Mouse (Mus musculus): ENCODE data around the gene Zbtb7b.
A peak's percentile ranks its signal among the peaks of the same experiment; 100 is the strongest.
"Not testable (repeated sequence)": the region's sequence is repeated elsewhere in the genome, so short reads cannot be mapped to it uniquely, and the experiment has no call there.

Zbtb7b gene

DNA sequence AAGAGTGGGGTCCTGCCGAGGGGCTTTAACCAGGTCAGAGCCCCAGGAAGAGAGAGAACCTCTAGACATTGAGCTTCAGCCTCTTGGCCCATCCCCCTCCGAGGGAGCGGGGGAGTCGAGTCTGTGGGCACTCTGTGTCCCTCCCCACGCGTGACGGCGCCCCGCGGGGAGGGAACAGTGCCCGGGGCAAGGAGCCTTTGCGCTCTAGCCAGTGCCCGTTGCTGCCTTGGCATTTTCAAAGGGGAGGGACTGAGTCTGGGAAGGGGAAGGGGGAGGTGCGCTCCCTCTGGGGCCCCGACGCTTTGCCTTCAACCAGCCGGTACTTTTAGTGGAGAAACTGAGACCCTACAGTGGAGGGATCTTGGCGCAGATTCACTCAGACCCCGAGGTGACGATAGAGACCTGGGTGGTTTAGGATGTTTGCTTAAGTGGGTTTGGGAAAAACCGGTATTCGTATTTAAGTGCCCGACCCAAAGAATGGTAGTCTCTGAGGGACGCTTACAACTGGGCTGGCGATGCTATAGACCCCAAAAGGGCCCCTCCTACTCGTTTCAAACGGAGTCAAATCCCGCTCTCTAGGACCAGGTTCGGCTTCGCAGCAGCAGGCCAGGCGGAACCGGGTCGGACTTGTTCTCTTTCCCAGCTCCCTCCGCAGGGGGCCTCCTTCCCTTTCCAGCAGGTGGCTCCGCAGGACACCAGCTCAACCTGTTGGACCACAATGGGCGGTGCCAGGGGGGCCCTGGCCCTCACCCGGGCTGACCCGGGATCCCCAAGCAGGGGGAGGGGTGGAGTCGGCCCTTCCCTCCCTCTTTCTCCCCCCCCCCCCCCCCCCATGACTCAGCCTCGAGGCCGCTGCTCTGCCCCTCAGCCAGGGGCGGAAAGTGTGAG, at the start of gene Zbtb7b:
Gene Zbtb7b (minus strand): TSS at position 771 of the 888 bp plus-strand sequence.
- peak; percentile 87 for DNase-seq

DNA sequence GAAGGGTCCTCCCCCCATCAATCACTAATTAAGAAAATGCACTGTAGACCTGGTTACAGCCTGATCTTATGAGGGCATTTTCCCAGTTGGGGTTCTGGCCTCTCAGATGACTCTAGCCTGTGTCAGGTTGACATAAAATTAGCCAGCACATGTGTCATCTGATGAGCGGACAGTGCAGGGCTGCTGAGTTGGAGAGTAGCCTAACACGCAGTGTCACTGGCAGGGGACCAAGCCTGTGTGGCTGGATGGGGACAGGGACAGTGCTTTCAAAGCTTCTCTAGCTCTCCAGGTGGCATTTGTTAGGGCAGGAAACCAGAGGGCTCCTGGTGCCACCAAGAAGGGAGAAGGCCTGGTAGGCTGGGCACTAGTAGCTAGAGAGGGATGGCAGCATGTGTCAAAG, 46.1 kb upstream of the Zbtb7b start:
- DNase-seq, result no peak

DNA sequence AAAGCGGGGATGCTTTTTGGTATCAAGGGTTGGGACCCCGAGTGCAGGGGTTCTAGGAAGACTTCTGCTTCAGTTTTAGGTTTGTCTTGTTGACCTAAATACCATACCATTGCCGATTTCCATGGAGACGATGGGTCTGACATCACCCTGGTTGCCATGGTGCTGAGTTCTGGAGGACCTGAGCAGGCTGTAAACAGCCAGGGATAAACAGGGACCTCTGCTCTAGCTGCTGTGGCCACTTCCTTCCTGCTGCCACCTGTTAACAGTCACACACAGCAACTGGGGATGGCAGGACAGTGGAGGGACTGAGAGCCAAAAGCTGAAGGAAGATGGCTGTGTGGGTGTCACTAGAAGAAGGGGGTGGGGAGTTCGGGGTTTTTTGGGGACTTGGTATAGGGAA, 42.7 kb upstream of the Zbtb7b start:
- no peak for DNase-seq

DNA sequence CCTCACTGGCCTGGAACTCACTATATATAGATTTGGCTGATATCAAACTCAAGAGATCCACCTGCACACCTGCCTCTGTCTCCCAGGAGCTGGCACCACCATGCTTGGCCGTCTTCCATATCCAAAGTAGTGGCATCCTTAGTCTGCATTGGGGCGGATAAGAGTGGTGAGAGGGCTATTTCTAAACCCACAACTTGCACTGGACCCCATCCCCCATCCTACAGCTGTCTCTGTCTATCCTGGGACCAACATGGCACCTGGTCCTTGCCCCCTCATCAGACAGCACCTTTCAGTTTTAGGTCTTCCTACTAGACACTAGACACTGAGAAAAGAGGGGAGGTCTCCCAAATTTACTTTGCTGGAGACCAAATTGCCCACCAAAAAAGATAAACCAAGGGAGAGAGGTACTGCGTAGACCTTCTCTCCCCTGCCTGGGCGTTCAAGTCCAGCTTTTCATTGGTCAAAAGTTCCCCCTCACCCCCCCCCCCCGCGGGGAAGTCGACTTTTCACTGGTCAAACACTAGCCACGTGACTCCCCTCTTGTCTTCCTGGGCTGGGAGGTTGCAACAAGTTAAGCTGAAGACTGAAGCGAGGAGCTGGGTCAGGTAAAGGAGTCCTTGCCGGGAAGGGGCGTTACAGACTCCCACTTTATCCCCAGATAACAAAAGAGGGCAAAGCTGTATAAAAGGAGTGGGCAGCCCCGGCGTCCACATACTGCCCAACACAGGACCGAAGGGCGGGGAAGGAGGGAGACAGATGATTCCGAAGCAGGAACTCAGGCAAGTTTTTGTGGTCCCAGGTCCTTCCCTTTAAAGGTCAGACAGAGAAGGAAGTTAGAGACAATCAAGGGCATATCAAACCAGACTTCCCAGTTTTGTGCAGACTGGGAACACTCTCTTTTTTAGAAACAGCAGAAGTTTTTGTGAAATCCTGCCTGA, 41.9 kb upstream of the Zbtb7b start, which contains the start of gene Pbxip1:
Gene Pbxip1 (plus strand): TSS at position 531 of the 938 bp plus-strand sequence.
- DNase-seq, result no peak

DNA sequence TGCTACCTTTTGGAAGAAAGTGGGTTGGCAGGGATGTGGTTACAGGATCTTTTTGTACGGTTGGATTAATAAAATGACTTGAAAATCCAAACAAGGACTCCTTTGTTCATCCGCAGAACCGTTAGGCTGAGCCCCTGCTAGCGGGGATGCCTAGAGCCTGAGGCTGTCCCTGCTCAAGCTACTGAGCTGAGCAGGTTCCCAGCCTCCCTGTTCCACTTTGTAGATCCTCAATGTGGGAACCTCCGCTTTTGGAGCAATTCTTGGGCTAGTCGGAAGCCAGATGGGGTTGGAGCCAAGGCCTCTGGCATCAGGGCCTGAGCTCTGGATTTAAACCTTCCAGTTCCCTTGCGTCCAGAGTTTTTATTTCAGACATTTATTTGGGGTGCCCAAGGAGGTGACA, 40.5 kb upstream of the Zbtb7b start:
- DNase-seq, result no peak

DNA sequence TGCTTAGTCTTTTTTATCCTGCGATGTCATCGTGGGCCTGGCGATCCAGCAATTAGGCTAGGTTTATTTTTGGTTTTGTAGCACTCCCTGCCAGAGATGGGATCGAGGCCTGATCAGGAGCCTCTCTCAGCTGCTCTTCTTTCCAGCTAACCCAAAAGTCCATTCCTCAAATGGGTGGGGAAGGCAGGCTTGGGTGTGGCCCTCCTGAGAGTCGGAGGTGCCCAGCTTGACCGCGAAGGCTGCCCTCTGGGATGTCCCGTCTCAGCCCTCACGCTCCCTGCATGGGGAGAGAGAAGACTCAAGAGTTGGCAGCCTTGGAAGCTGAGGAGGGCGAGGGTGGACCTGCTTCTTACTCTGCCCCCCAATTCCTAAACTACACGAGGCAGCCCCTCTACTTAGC, 40.0 kb upstream of the Zbtb7b start:
- no peak for DNase-seq

DNA sequence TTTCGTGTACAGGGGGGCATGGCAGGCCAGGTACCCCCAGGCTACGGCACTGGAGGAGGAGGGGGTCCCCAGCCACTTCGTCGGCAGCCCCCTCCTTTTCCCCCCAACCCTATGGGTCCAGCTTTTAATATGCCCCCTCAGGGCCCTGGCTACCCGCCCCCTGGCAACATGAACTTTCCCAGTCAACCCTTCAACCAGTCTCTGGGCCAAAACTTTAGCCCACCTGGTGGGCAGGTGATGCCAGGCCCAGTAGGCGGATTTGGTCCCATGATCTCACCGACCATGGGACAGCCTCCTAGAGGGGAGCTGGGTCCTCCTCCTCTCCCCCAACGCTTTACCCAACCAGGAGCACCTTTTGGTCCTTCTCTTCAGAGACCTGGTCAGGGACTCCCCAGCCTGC, 38.0 kb upstream of the Zbtb7b start:
- DNase-seq, result no peak

DNA sequence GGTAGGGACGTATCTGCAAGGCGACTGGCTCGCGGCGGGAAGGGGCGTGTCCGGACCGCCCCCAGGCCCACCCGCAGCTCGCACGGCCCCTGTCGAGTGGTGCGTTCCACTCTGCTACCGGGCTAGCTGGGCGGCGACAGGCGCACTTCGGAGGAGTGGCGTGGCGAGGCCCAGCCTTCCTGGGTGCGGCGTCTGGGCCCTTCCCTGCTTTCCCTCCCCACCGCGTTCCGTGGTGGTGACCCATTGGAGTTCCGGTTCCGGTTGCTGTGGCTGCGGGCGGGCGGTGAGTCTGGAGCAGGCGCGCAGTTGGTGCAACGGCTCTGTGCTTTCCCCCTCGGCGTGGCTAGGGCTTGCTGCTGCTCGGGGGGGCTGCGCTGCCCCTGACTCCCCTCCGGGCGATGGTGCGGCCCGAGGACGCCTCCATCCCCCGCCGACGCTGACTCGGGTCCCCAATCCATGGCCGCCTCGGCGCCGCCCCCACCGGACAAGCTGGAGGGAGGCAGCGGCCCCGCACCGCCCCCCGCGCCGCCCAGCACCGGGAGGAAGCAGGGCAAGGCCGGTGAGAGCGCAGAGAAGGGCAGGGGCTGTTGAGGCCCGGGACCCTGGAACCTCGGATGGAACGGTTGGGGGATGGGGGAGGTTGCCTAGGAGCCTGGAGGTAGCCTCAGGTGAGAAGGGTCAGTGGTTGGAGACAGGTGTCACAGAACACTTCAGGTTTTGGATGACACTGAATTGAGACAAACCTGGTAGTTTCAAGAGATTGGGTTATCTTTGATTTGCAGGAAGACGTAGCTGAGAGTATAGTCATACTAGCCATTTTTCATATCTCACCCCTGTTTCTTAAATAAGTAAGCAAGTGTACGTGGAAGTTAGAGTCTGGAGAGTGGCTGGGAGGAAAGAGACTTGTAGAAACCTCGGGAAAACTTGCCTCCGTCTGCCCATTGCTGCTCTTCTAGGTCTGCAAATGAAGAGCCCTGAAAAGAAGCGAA, 35.9 kb upstream of the Zbtb7b start, which contains the start of gene Pygo2:
Gene Pygo2 (plus strand): TSS at position 44 of the 989 bp plus-strand sequence.
- peak; percentile 91 for DNase-seq

DNA sequence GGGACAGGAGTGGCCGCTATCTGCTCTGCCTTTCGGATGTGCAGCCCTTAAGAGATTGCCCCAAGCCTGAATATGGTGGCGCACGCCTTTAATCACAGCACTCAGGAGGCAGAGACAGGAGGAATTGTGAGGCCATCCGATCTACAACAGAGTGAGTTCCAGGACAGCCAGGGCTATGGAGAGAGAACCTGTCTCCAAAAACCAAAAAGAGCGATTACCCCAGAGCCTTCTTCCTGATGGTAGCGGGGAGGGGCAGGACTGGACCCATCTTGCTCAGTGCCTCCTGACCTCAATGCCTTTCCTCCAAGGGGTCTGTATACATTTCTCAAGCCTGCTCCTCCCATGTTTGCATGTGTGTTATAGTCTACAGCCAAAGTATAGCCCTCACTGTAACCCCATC, 34.4 kb upstream of the Zbtb7b start:
- DNase-seq, result not testable (repeated sequence)

DNA sequence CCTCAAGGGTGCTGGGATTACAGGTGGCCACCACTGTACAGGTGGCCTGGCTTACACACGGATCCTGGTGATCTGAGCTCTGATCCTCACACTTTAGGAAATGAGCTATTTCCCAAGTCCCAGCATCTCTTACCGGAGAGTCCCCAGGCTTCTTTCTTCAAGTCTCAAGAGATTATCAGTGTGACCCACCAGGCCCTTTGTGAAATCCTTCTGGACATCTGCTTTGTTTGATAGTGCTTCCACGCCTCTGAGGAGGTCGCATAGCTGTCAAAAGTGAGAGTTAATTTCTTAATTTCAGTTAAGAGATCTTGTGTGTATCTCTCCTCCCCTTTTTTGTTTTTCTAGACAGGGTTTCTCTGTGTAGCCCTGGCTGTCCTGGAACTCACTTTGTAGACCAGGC, 31.3 kb upstream of the Zbtb7b start:
- DNase-seq, result no peak

DNA sequence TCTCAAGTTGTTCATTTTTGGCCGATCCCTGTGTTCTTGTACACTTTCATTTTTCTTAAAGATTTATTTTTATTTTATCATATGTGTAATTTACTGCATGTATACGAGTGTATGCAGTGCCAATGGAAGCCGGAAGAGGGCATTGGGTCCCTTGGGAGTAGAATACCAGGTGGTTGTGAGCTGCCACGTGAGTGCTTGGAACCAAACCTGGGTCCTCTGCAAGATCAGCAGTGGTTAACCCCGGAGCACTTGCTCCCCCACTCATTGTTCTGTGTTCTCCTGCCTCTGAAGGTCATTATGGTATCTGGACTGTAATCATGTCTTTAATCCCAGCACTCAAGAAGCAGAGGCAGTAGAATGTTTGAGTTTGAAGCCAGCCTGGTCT, 30.6 kb upstream of the Zbtb7b start:
- DNase-seq, result no peak

DNA sequence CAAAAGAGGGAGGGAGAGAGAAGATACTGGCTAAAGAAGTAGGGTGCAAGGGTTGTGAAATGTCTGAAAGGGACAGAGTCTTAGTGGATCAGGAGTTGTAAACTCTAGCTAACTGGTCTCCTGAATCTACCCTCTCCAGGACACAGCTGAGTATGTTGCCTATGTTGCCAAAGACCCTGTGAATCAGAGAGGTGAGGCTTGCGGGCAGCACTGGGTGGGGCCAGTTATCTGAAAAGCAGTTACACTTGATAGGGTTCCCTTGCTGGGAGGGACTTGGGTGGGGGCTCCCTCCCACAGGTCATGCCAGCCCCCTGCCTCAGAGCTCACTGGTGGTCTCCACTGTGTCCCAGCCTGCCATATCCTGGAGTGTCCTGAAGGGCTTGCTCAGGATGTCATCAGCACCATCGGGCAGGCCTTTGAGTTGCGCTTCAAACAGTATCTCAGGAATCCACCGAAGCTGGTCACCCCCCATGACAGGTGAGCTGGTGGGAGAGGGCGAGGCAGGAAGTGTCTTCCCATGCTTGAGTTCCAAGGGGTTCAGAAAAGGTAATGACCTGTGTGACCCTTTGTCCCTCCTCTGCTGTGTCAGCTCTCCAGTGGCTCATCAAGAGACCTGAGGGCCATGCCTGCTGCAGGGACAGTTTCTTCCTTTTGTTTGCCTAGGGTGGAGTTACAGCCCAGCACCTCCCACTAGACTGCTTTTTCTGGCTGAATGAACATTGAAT, 30.0 kb upstream of the Zbtb7b start:
- no peak for DNase-seq

DNA sequence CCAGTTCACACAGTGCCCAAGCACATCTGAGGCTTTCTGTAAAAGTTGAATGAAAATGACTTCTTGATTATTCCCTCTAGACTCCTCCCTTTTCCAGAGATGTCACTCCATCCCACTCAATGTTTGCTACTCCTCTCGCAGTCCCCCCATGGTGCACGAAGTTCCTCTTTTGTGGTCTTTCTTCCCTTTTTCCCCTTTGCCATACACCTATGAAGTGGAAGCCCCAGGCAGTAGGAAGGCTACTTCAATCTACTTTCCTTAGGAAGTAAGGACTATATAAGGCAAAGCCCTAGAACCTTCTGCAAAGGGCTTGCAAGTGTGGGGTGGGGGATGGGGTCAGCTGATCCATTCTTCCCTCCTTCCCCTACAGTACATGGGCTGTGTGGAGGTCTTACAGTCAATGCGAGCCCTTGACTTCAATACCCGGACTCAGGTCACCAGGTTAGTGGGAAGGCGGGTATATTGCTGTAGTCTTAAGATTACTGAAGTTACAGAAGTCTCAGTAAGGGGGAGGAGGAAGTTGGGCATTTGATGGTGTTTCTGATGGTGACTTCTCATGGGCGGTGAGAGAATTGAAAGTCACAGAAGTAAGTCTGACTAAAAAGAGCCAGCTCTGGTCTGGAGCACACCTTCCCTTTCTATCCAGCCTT, 28.1 kb upstream of the Zbtb7b start:
- DNase-seq, result no peak

DNA sequence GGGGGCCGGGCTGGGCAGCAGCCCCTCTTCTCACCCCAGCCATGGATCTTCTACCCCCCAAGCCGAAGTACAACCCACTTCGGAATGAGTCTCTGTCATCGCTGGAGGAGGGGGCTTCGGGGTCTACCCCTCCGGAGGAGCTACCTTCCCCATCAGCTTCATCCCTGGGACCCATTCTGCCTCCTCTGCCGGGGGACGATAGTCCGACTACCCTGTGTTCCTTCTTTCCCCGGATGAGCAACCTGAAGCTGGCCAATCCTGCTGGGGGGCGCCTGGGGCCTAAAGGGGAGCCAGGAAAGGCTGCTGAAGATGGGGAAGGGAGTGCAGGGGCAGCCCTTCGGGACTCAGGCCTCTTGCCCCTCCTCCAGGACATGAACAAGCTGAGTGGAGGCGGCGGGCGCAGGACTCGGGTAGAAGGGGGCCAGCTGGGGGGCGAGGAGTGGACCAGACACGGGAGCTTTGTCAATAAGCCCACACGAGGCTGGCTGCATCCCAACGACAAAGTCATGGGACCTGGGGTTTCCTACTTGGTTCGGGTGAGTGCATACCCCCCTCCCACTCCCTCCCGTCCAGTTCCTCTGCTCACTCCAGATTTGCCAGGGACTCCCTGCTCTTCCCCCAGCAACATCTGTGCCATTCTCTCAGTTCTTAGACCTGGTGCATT, 27.4 kb upstream of the Zbtb7b start:
- no peak for DNase-seq

DNA sequence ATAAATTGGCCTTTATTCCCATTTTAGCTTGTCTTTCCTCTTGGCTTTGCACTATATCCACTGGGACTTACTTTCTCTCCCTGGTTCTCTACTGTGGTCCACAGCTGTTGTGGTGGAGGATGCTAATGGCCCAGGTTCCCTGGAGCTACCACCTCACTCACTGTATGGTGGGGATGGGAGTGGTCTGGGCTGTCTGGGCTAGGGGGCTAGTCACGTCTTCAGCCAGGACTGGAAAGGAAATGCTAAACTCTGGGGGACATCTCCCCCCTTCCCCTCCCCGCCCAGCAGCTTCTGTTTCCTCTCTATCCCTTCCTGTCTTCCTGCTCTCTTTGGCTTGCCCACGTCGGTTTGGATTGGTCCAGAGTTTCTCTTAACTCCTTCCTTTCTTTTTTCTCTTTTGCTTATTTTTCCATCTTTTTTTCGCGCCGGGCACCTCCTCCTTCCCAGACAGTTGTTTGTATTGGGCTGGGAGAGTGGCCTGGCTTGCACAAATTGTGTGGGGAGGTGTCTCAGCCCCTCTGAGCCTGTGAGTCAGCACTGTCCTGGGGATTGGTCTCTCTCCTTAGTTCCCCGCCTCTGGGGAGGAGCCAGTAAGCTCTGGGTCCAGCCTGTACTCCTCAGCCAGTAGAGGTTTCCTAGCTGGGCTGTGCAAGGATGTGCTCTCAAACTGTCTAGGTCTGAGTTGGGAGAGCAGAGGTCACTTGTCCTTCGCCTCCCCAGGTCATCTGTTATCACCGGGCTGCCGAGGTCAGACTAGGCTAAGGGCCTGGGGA, 26.6 kb upstream of the Zbtb7b start:
- DNase-seq, result peak; percentile 35

DNA sequence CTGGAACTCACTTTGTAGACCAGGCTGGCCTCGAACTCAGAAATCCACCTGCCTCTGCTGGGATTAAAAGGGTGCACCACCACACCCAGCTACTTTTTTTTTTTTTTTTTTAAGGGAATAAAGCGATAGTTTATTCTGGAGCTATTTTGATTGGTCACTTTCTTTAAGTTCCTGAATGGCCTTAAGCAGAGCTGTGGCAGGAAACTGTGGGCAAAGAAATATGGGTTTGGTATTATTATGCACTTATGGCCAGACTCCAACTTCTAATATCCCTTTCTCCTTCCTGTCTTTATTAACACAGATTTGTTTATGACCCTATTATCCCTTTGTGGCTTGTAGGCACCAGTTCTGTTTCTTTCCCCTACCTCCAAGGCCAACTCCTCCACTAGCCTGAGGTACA, 25.8 kb upstream of the Zbtb7b start:
- DNase-seq, result no peak

DNA sequence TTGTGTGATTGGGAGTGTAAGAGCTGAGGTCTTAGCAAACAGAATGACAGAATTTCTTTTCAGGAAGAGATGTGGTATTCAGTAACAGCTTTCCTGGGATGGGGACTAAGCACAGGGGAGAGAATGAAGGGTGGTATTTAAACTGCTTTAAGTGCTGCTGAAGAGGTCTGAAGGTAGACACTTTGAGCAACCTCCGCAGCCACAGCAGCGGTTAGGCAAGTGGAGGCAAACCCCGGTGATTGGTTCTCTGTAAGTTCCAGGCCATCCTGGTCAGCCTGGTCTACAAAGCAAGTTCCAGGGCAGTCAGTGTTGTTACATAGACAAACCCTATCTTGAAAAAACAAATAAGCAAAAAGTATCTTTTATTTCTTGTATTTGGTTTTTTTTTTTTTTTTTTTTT, 25.4 kb upstream of the Zbtb7b start:
- DNase-seq, result no peak

DNA sequence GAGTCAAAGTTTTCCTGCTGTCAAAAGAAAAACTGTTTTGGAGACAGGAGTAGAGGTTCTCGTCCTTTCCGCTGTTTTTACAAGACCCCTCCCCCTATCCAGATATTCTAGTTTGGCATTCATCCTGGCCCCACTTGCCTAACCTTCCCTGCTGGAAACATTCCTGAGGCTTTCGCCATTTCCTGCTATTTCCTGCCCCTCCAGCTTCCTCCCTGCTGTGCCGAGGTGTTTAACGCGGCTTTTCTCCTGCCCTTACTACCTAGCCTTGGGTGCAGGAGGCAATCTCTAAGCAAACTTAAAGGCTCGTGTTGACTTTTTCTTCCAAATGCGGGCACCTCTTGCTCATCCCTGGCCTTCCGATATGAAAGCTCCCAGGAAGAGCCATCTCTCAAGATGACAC, 25.0 kb upstream of the Zbtb7b start:
- DNase-seq, result no peak

DNA sequence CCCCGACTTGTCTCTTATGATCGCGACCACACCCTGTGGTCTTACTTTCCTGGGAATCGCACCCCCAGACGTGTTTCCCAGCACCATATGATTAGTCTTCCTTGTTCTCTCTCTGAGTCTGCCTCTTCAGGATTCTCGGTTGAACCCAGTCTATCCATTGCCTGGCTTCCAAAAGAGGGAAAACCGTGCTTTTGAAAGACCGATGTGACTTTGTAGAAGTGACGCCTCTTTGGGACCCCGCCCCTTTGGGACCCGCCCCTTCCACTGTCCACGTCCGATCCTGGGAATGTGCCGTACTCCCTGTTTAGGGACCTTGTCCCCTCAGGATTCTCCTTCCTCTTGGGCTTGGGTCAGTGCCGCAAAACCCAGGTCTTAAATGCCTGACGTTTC, 24.3 kb upstream of the Zbtb7b start:
- DNase-seq, result no peak
